Mouse (Mus musculus): ENCODE results near the gene Stab1.
A peak's percentile ranks its signal among the peaks of the same experiment; 100 is the strongest.

Stab1 gene

GRCm38 (mm10) chr14:31130236-31131220 lies 37.9 kb downstream of the Stab1 start, which contains the start of gene Nt5dc2:
Gene Nt5dc2 (plus strand): TSS chr14:31131053.
- peak; percentile 81 to 84 for DNase-seq

DNA sequence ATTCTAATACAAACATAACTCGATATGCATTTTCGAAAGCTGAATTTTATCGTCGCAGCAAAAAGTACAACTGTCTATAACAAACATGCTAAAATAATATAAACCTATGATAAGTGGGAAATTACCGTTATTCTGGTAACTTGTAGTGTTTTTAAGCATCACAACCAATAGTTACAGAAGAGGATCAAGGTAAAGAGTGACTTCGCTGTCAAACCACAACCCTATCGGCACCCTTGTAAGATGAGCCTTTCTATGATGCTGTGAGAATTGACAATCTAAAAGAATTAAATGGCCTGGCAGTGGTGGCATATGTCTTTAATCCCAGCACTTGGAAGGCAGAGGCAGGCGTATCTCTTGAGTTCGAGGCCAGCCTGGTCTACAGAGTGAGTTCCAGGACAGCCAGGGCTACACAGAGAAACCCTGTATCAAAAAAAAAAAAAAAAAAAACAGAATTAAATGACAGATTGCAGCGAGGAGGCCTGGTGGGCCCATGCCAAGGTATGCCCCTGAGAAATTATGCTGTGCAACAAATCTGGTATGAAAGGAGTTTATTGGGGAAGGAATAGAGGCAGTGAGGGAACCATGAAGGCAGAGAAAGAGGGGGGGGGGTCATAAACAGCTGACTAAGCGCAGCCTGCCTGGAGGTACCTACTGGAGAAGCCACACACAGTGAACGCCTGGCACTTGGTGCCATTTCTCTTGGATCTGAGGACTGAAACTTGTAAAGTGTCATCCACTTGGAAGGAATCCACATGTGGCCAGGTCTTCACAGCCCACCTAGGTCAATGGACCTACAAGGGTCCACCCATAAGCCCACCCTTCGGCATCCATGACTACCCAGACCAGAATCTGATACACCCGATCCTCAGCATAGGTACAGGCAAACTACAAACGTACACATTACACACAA lies 38.9 kb downstream of the Stab1 start:
- DNase-seq: peak in 1 of 2 experiments; percentile 3

DNA sequence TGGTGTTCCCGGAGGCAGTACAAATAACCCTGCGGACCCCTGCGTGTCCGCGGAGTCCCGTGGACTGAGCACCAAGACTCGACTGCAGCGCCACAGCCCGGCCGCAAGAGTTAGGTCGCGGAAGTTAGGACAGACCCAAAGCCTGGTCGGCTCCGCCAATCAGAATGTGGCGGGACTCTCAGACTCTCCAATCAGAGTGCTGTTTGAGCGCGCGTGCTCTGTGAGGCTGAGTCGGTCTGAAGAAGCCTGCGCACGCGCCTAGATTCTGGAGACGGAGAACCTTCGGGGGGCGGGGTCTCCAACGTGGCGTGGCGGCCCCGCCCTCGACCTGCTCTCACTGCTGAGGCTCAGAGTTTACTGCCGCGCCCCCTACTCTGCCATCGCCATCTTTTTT lies 39.6 kb downstream of the Stab1 start, which contains the start of gene Smim4:
TSS of gene Smim4 (minus strand) at position 131 of the 394 bp plus-strand sequence.
- DNase-seq: peak; percentile 96 to 98

DNA sequence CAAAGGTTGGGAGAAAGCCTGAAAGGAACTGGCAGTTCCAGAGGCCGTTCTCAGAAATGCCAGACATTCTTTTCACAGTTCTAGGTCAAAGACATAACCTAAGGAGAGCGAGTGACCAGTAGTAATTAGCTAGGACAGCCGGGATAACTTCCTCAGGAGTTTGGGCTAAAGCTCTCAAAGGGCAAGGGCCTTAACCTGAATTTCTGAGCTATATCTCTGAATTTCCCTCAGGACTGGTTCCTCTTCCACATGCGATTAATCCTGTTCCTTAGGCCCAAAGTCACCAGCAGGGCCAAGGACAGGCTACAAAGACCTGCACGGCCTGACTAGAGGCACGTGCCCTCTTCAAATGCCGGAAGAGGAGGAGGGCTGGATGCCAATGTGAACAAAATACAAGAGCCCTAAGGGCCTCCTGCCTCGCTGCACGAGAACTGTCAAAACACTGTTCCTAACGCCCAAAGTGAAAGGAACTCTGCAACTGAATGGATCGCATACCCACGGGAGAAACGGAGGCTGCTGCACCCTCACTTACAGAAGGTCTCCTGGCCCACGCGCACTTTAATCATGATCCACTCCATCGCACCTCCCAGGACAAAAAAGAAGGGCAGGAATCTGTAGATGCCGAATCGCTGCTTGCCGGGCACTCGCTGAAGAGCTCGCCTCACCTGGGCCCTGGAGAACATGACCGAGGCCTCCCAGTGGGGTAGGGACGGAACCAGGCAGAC lies 40.2 kb downstream of the Stab1 start:
- peak; percentile 30 to 56 for DNase-seq

GRCm38 (mm10) chr14:31126826-31127225 lies 41.6 kb downstream of the Stab1 start:
- DNase-seq: no peak

DNA sequence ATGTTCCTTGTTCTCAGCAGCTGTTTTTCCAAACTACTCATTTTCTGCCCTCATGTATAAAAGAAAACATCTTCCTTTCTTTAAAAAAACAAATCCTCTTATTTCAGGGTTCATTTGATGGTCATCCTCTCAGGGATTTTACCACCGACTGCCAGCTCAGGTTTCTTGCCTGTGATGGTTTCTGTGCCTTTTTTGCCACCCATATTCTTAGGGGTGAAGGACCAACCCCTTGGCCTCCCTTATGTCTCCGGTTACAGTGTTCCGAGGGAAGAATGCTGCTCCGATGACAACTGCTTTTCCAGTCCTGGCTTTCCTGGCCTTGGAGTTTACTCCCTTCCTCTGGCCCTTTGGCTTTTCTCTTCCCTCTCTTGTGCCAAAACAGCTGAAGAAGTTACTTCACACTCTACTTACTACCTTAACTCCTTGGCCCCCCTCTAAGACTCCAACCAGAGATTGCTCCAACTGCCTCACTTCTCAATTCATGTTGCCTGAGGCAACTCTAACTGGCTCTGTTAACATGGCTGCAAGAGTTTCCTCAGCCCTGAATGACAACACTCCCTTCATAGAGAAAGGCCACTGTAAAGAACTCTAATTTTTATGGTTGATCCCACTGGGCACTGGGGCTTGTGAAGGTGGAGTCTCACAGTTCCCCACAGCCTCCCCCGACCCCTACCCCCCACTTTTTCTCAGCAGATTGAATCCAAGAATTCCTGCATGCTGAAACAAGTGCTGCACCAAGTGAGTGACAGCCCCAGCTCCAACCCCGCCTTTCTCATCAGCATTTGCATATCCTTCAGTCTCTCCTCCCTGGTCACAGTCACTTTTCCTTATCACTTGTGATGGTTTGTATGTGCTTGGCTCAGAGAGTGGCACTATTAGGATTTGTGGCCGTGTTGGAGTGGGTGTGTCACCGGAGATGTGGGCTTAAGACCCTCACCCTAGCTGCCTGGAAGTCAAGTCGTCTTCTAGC lies 43.0 kb downstream of the Stab1 start:
- no peak for DNase-seq

DNA sequence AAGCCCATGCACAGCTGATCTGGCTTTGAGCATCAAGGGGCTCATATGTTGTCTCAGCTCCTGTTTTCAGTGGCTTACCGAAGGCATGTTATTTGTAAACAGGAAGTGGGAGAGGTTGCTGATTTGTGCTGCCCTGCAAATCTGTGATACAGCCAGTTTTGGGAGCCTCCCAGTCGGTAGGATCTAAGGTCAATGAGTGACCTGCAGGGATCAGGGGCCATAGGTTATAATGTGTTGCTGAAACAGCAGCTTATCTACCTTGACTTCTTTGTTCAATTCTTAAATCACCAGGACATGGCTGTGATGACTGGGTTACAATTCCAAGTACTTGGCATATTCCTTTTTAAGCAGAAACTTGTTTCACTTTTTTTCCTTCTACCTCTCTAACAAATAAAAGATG lies 52.9 kb downstream of the Stab1 start:
- DNase-seq: no peak

DNA sequence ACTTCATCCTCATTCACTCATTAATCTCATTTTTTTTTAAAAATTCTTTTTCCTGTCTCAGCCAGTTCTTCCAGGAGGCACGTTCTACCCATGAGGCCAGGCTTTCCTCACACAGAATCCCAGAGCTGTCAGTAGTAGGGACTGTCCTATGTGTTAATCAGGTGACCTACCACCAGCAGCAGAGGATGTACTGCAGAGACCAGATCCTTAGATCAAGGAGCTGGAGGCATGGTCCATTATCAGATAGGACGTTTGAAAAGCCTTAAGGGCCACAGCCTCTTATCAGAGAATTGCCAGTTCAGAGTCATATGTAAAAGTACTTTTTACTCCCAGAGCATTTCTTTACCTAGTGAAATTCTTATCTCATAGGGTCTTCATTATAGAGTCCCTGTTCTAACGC lies 54.4 kb downstream of the Stab1 start:
- DNase-seq: no peak

- DNase-seq: no peak
These were observed 56.3 kb downstream of the Stab1 start for GRCm38 (mm10) chr14:31112187-31112586.

DNA sequence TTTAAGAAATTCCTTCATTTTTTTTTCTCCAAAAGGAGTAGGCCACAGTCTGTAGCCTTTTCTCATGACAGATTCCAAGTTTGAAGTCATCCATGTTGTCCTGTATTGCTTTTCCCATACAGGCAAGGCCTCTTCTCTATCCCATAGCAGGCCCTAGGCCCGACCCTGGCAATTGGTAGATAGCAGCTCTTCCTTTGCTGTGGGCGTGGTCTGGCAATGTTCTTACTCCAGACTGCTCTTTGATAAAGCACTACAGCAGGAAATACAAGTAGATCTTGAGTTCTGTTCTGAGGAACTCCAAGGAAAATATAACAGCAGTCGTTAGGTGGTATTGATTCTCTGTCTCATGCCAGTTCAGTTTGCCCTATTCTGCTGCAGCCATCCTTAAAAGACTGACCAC lies 57.8 kb downstream of the Stab1 start:
- DNase-seq: no peak

DNA sequence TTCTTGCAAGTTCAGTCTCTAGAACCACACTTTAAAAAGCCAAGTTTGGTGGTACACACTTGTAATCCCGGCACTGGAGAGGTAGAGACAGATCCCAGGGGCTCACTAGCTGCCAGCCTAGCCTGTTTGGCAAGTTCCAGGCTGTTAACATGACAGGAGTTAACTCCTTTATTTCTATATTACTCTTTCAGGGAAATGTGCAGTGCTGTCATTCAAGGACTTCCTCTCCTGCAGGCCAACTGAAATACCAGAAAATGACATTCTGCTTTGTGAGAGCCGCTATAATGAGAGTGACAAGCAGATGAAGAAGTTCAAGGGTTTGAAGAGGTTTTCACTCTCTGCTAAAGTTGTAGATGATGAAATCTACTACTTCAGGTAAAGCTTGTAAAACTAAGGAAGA lies 63.3 kb downstream of the Stab1 start:
- no peak for DNase-seq

DNA sequence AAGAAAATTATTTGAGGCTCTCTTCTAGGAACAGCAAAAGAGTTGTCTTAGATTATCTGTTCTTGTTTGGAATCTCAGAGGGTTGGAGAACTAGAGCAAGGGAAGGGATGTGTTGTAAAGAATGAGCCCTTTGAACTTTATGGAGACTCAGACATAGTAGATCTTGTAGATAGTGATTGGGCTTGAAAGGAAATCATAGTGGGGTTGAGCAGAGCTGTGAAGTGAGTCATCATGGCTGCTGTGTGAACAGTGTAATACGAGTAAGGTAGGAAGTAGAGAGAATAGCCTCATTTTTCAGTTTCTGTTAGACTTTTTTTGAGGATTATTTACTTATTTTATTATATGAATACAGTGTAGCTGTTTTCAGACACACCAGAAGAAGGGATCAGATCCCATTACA lies 78.5 kb downstream of the Stab1 start:
- DNase-seq: no peak

Data from thymus, adult 18-20 months (tissue).